Mouse (Mus musculus) kidney, adult 2 months (tissue): ENCODE data around the gene Etfa. TPM values are rescaled to one million over a fixed set of nuclear protein-coding genes. Genes with fewer than 3 reads are reported as not detected.

ENCODE experiments used
- DNase-seq: peaks from one replicate; pipeline ENCODE4 v3.0.0; 2021
- H3K27ac ChIP-seq: fragments of 200-500 bp; 2 replicates; pipeline ENCODE4 v1.5.1; 2012; ENCODE audit warnings: low read depth, low read length, control low read depth, inconsistent platforms; ENCODE audit not compliant: insufficient read depth
- H3K27me3 ChIP-seq: fragments of 200-500 bp; replicated peaks from 2 replicates; pipeline ENCODE4 v1.6.1; 2012; ENCODE audit warnings: mild to moderate bottlenecking, moderate library complexity, low read length, inconsistent platforms; ENCODE audit not compliant: control insufficient read depth, insufficient read depth
- H3K36me3 ChIP-seq: fragments of 200-500 bp; 2 replicates; pipeline ENCODE4 v1.6.1; 2012; ENCODE audit warnings: mild to moderate bottlenecking, moderate library complexity, low read length, inconsistent platforms; ENCODE audit not compliant: control insufficient read depth, insufficient read depth
- H3K4me1 ChIP-seq: fragments of 200-500 bp; 2 replicates; pipeline ENCODE4 v1.6.1; 2011; ENCODE audit warnings: low read length; ENCODE audit not compliant: control insufficient read depth, insufficient read depth
- H3K4me3 ChIP-seq: fragments of 200-500 bp; 2 replicates; pipeline ENCODE4 v1.5.1; 2011; ENCODE audit warnings: mild to moderate bottlenecking, low read depth, low read length, control low read depth; ENCODE audit not compliant: insufficient read depth
- CTCF ChIP-seq: fragments of 200-500 bp; conservative IDR thresholded peaks from 2 replicates; pipeline ENCODE4 v1.5.1; 2011; ENCODE audit warnings: low read depth, mild to moderate bottlenecking, control low read depth, low read length, moderate library complexity, mixed read lengths; ENCODE audit not compliant: insufficient read depth, insufficient read length
- POLR2A ChIP-seq: fragments of 200-500 bp; IDR thresholded peaks from one replicate; pipeline ENCODE4 v1.6.1; 2011; ENCODE audit warnings: low read depth, low read length, control low read depth
- WGBS: fragments of 180-500 bp; shearing (Covaris S2); methylation state at CpG from one replicate; pipeline ENCODE4 v1.1.7; 2018; 5-methylcytosine and 5-hydroxymethylcytosine counted together
- polyA plus RNA-seq: library from polyadenylated mRNA; depleted of rRNA; stranded (reverse); fragments of >200 nt; gene quantifications from 2 replicates; pipeline ENCODE4 v1.2.3, GENCODE M21; 2012; rRNA removed

Gene Etfa
- polyA plus RNA-seq = 157 and 192 TPM in 2 replicates

- WGBS = under 1% methylated on average over 47 of the region's 47 CpGs
- Histone ChIP-seq H3K27me3 (no peaks in the 10 kb centered on the region), H3K27ac (peak within 1 kb of the TSS; percentile 84), H3K4me3 (peak within 1 kb of the TSS; percentile 89), H3K36me3 (no peaks in the 10 kb centered on the region), H3K4me1 (peaks cover 5% of the 10 kb centered on the region; the same call in 1 of the 2 replicates)
- TF ChIP-seq POLR2A (no peak), CTCF (no peak)
- DNase-seq = peak; percentile 99
Observed at GRCm38 (mm10) chr9:55512027-55512543, at the start of gene Etfa. Gene Etfa, minus strand, starts transcription at chr9:55512243.

DNA sequence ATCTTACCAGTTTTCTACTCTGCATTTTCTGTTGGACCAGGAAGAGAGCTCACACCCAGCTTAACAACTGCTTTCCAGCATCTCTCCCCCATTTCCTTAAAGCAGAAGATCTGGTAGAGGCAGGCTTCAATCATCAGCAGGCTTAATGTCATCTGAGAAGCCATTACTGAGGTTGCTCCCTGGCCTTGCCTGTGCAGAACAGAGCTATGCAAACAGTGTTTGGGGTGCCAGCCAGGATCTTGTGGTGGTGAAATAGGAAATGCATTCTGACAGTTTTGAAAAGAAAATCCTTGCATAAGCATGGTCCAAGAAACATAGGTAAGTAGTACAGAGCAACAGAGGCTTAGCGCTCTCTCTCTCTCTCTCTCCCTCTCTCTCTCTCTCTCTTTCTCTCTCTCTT lies 48.9 kb upstream of the Etfa start:
- WGBS = 100% methylated on average over 1 of the region's 1 CpGs
- Histone ChIP-seq H3K27ac (no peak overlapping the region), H3K4me1 (no peaks in the 10 kb centered on the region), H3K4me3 (no peak overlapping the region), H3K27me3 (no peaks in the 10 kb centered on the region), H3K36me3 (no peaks in the 10 kb centered on the region)
- TF ChIP-seq POLR2A (no peak), CTCF (no peak)
- DNase-seq = no peak

DNA sequence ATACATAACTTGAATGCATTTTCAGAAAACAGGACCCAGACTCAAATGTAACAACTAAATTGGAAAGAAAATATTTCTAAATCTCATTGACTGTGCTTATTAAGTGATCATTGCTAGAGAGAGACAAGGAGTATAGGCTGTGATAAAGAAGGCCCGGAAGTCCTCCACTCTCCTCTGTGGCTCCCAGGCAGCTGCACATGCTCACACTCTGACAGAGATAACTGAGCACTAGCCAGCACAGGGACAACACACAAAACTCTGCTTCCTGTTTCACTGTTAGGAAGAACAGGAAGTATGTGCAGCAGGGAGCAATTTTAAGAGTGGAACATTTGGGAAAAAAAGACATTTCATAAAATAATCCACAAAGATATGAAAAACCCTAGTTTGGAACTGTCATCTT lies 42.9 kb upstream of the Etfa start:
- WGBS = 66% methylated on average over 1 of the region's 1 CpGs
- Histone ChIP-seq H3K27me3 (no peaks in the 10 kb centered on the region), H3K4me1 (no peaks in the 10 kb centered on the region), H3K36me3 (no peaks in the 10 kb centered on the region), H3K27ac (no peak overlapping the region), H3K4me3 (no peak overlapping the region)
- TF ChIP-seq POLR2A (no peak), CTCF (no peak)
- DNase-seq = no peak

GRCm38 (mm10) chr9:55549302-55549890 lies 37.4 kb upstream of the Etfa start:
- Histone ChIP-seq H3K27ac (no peak overlapping the region), H3K36me3 (no peaks in the 10 kb centered on the region), H3K4me3 (no peak overlapping the region), H3K4me1 (no peaks in the 10 kb centered on the region), H3K27me3 (peaks cover 13% of the 10 kb centered on the region)
- WGBS = 30% methylated on average over 16 of the region's 16 CpGs
- no peak for DNase-seq
- TF ChIP-seq POLR2A (no peak), CTCF (no peak)

DNA sequence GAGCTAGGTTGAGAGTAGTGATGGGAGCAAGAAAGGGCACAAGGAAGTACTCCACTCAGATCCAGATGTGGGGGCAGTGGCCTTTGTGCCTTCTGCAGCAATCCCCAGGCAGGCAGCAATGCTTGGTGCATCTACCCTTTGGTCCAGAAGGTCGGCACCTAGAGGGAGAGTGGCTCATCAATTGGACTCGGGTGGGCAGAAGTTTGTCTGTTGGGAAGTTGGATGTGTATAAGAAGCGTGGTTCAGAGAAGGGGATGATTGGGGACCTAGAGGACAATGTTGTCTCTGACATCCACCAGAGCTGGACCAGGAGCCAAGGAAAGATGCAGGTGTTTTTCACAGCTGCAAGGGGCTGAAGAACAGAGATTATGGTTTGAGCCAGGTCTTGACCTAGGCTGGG lies 36.8 kb upstream of the Etfa start:
- peaks cover 15% of the 10 kb centered on the region for H3K27me3 ChIP-seq
- H3K4me1 ChIP-seq = 0 out of 2 replicates have a peak, but pooled peaks cover 2% of the 10 kb centered on the region
- no peak for DNase-seq
- WGBS = 52% methylated on average over 3 of the region's 3 CpGs
- no peak overlapping the region for H3K4me3 ChIP-seq
- no peak for TF ChIP-seq CTCF
- no peak for TF ChIP-seq POLR2A
- no peaks in the 10 kb centered on the region for H3K36me3 ChIP-seq
- no peak overlapping the region for H3K27ac ChIP-seq

- Histone ChIP-seq H3K27me3 (peaks cover 31% of the 10 kb centered on the region), H3K4me1 (0 out of 2 replicates have a peak, but pooled peaks cover 3% of the 10 kb centered on the region), H3K4me3 (peak overlapping the region; percentile 35; the same call in 1 of the 2 replicates), H3K27ac (no peak overlapping the region), H3K36me3 (no peaks in the 10 kb centered on the region)
- WGBS = 4% methylated on average over 63 of the region's 63 CpGs
- TF ChIP-seq CTCF (no peak), POLR2A (no peak)
- peak; percentile 63 for DNase-seq
Observed at GRCm38 (mm10) chr9:55546176-55547010, 34.4 kb upstream of the Etfa start.
